Mouse (Mus musculus): Measurements from ENCODE around the gene Zranb1. TPM values are rescaled to one million over a fixed set of nuclear protein-coding genes. Genes with fewer than 3 reads are reported as not detected.

Zranb1 gene
- total and polyA plus RNA-seq, 3 experiments = 1.9 to 39.2 (median 35.6) TPM

DNA sequence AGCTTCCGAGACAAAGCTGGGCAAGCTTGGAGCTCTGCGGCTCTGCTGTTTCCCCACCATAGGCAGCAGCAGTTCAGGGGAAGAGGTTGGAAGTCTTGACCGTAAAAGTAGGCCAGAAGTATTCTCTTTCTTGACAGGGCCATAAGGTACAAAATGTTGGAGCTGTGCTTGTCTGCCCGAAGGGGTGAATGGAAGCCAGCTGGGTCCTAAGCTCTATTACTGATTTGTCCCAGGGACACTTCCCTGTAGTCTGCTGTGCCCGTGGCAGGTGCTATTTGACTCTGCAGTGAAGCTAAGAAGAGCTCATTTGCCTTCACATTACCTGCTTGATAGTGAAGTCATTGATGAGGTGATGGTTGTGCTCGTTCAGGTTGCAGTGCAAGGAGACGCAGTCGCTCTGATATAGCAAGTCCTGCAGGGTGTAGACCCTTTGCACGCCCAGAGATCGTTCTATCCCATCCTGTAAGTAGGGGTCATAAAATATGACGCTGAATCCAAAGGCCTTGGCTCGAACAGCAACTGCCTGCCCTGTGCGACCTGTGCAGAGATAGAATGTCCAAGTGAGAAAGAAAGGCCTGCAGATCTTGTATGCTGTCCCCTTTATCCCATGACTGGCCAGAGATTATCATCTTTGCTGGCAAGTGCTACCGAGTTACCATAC is 60.4 kb downstream of the Zranb1 start:
- Histone ChIP-seq H3K4me1 (ENCODE audit: insufficient read depth, low read depth, low read length) (0 out of 2 replicates have a peak, but pooled peaks cover 3% of the 10 kb centered on the region), H3K9me3 (replicated peaks) (no peaks in the 10 kb centered on the region), H3K36me3 (replicated peaks) (peaks cover 91% of the 10 kb centered on the region), H3K27me3 (ENCODE audit: insufficient read depth, low read length) (no peaks in the 10 kb centered on the region), H3K4me3 (ENCODE audit: low read depth, low read length) (no peak overlapping the region)
- DNase-seq (ENCODE audit: low spot score) (no peak), ATAC-seq (ENCODE audit: extremely low read depth, insufficient number of reproducible peaks, low FRiP score, poor library complexity, severe bottlenecking) (no peak)
- TF ChIP-seq GATA1 (IDR thresholded peaks at IDR 0.05; ENCODE audit: borderline replicate concordance, low read length) (no peak), POLR2AphosphoS5 (IDR thresholded peaks at IDR 0.05; ENCODE audit: insufficient replicate concordance, low read depth, low read length) (no peak), TAL1 (conservative IDR thresholded peaks at IDR 0.05; ENCODE audit: low read depth, low read length) (no peak), CTCF (IDR thresholded peaks at IDR 0.05; ENCODE audit: low read depth, low read length) (no peak), GATA2 (IDR thresholded peaks at IDR 0.05; ENCODE audit: borderline replicate concordance, low read depth, low read length) (no peak)

GRCm38 (mm10) chr7:132992967-132993615 is 62.1 kb downstream of the Zranb1 start:
- no peak overlapping the region for H3K4me3 ChIP-seq (ENCODE audit: low read depth, low read length)
- 0 out of 2 replicates have a peak, but pooled peaks cover 3% of the 10 kb centered on the region for H3K4me1 ChIP-seq (ENCODE audit: insufficient read depth, low read depth, low read length)
- no peak for DNase-seq (ENCODE audit: low spot score)
- H3K36me3 ChIP-seq (replicated peaks) = peaks cover 99% of the 10 kb centered on the region
- no peaks in the 10 kb centered on the region for H3K27me3 ChIP-seq (ENCODE audit: insufficient read depth, low read length)
- no peak for ATAC-seq (ENCODE audit: extremely low read depth, insufficient number of reproducible peaks, low FRiP score, poor library complexity, severe bottlenecking)
- no peak for TF ChIP-seq GATA2 (IDR thresholded peaks at IDR 0.05; ENCODE audit: borderline replicate concordance, low read depth, low read length)
- TF ChIP-seq GATA1 (IDR thresholded peaks at IDR 0.05; ENCODE audit: borderline replicate concordance, low read length) = no peak
- TF ChIP-seq POLR2AphosphoS5 (IDR thresholded peaks at IDR 0.05; ENCODE audit: insufficient replicate concordance, low read depth, low read length) = no peak
- no peak for TF ChIP-seq TAL1 (conservative IDR thresholded peaks at IDR 0.05; ENCODE audit: low read depth, low read length)
- TF ChIP-seq CTCF (IDR thresholded peaks at IDR 0.05; ENCODE audit: low read depth, low read length) = no peak
- no peaks in the 10 kb centered on the region for H3K9me3 ChIP-seq (replicated peaks)

- H3K4me3 ChIP-seq (ENCODE audit: low read depth, low read length) = no peak overlapping the region
- ATAC-seq (ENCODE audit: extremely low read depth, insufficient number of reproducible peaks, low FRiP score, poor library complexity, severe bottlenecking) (no peak), DNase-seq (ENCODE audit: low spot score) (no peak)
- H3K9me3 ChIP-seq (replicated peaks) = no peaks in the 10 kb centered on the region
- no peaks in the 10 kb centered on the region for H3K27me3 ChIP-seq (ENCODE audit: insufficient read depth, low read length)
- H3K4me1 ChIP-seq (ENCODE audit: insufficient read depth, low read depth, low read length) = 0 out of 2 replicates have a peak, but pooled peaks cover 3% of the 10 kb centered on the region
- no peak for TF ChIP-seq TAL1 (conservative IDR thresholded peaks at IDR 0.05; ENCODE audit: low read depth, low read length)
- no peak for TF ChIP-seq GATA2 (IDR thresholded peaks at IDR 0.05; ENCODE audit: borderline replicate concordance, low read depth, low read length)
- no peak for TF ChIP-seq POLR2AphosphoS5 (IDR thresholded peaks at IDR 0.05; ENCODE audit: insufficient replicate concordance, low read depth, low read length)
- no peak for TF ChIP-seq CTCF (IDR thresholded peaks at IDR 0.05; ENCODE audit: low read depth, low read length)
- TF ChIP-seq GATA1 (IDR thresholded peaks at IDR 0.05; ENCODE audit: borderline replicate concordance, low read length) = no peak
- peaks cover 99% of the 10 kb centered on the region for H3K36me3 ChIP-seq (replicated peaks)
Measured at GRCm38 (mm10) chr7:132994120-132994519, 63.2 kb downstream of the Zranb1 start.

- no peak for ATAC-seq (ENCODE audit: extremely low read depth, insufficient number of reproducible peaks, low FRiP score, poor library complexity, severe bottlenecking)
- peaks cover 99% of the 10 kb centered on the region for H3K36me3 ChIP-seq (replicated peaks)
- no peak for DNase-seq (ENCODE audit: low spot score)
Measured at GRCm38 (mm10) chr7:132994628-132995191, 63.8 kb downstream of the Zranb1 start.

DNA sequence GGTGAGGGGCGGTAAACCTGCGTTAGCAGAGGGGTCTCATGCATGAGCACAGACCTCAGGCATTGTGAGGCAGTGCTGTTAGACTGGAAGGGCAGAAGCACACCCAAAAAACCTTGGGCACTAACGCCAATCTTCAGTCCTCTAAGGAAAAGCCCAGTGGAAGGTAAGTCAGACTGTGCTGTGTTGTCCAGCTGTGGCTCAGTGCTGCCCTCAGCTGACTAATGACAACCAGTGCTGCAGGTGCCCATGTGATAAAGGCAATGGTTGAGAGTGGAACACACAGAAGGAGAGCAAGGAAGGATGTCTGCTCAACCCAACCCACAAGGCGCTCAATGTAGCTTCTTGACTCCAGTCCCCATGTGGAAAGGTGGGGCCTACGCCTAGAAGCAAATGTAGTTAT is 65.4 kb downstream of the Zranb1 start:
- peaks cover 99% of the 10 kb centered on the region for H3K36me3 ChIP-seq (replicated peaks)

More at GRCm38 (mm10) chr7:132994628-132995191, 63.8 kb downstream of the Zranb1 start:
- TF ChIP-seq GATA2 (IDR thresholded peaks at IDR 0.05; ENCODE audit: borderline replicate concordance, low read depth, low read length) (no peak), TAL1 (conservative IDR thresholded peaks at IDR 0.05; ENCODE audit: low read depth, low read length) (no peak), POLR2AphosphoS5 (IDR thresholded peaks at IDR 0.05; ENCODE audit: insufficient replicate concordance, low read depth, low read length) (no peak), GATA1 (IDR thresholded peaks at IDR 0.05; ENCODE audit: borderline replicate concordance, low read length) (no peak), CTCF (IDR thresholded peaks at IDR 0.05; ENCODE audit: low read depth, low read length) (no peak)
- Histone ChIP-seq H3K4me3 (ENCODE audit: low read depth, low read length) (no peak overlapping the region), H3K27me3 (ENCODE audit: insufficient read depth, low read length) (no peaks in the 10 kb centered on the region), H3K9me3 (replicated peaks) (no peaks in the 10 kb centered on the region), H3K4me1 (ENCODE audit: insufficient read depth, low read depth, low read length) (0 out of 2 replicates have a peak, but pooled peaks cover 3% of the 10 kb centered on the region)

DNA sequence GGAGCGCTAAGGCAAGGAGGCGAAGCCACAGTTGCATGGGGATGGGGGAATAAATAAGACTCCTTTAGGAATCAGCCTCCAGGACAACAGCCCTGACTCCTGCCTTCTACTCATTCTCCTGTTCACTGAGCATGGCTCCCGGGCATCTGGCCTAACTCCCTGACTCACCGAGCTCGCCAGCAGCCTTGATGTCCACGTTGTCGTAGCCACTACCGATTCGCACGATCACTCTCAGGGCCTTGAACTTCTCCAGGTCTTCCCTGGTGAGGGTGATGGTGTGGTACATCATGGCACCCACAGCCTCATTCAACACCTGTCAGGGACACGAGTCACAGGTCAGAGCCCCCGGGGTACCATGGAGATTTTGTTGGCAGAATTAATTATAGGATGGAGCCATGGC is 67.7 kb downstream of the Zranb1 start:
- Histone ChIP-seq H3K4me1 (ENCODE audit: insufficient read depth, low read depth, low read length) (no peaks in the 10 kb centered on the region), H3K9me3 (replicated peaks) (no peaks in the 10 kb centered on the region), H3K36me3 (replicated peaks) (peaks cover 100% of the 10 kb centered on the region), H3K4me3 (ENCODE audit: low read depth, low read length) (no peak overlapping the region), H3K27me3 (ENCODE audit: insufficient read depth, low read length) (no peaks in the 10 kb centered on the region)
- TF ChIP-seq GATA2 (IDR thresholded peaks at IDR 0.05; ENCODE audit: borderline replicate concordance, low read depth, low read length) = no peak
- no peak for TF ChIP-seq POLR2AphosphoS5 (IDR thresholded peaks at IDR 0.05; ENCODE audit: insufficient replicate concordance, low read depth, low read length)
- TF ChIP-seq CTCF (IDR thresholded peaks at IDR 0.05; ENCODE audit: low read depth, low read length) = no peak
- no peak for TF ChIP-seq GATA1 (IDR thresholded peaks at IDR 0.05; ENCODE audit: borderline replicate concordance, low read length)
- TF ChIP-seq TAL1 (conservative IDR thresholded peaks at IDR 0.05; ENCODE audit: low read depth, low read length) = no peak
- ATAC-seq (ENCODE audit: extremely low read depth, insufficient number of reproducible peaks, low FRiP score, poor library complexity, severe bottlenecking) = no peak
- no peak for DNase-seq (ENCODE audit: low spot score)

More for the DNA sequence above, 65.4 kb downstream of the Zranb1 start:
- TF ChIP-seq GATA2 (IDR thresholded peaks at IDR 0.05; ENCODE audit: borderline replicate concordance, low read depth, low read length) (no peak), POLR2AphosphoS5 (IDR thresholded peaks at IDR 0.05; ENCODE audit: insufficient replicate concordance, low read depth, low read length) (no peak), CTCF (IDR thresholded peaks at IDR 0.05; ENCODE audit: low read depth, low read length) (no peak), TAL1 (conservative IDR thresholded peaks at IDR 0.05; ENCODE audit: low read depth, low read length) (no peak), GATA1 (IDR thresholded peaks at IDR 0.05; ENCODE audit: borderline replicate concordance, low read length) (no peak)
- Histone ChIP-seq H3K9me3 (replicated peaks) (no peaks in the 10 kb centered on the region), H3K4me3 (ENCODE audit: low read depth, low read length) (no peak overlapping the region), H3K4me1 (ENCODE audit: insufficient read depth, low read depth, low read length) (0 out of 2 replicates have a peak, but pooled peaks cover 3% of the 10 kb centered on the region), H3K27me3 (ENCODE audit: insufficient read depth, low read length) (no peaks in the 10 kb centered on the region)
- ATAC-seq (ENCODE audit: extremely low read depth, insufficient number of reproducible peaks, low FRiP score, poor library complexity, severe bottlenecking) (no peak), DNase-seq (ENCODE audit: low spot score) (no peak)

Data from G1E (cell line).